Mouse (Mus musculus) small intestine, adult 2 months (tissue): ENCODE measurements around the gene Izumo1.

Experiments used
- CTCF ChIP-seq: fragments of 200-500 bp; IDR thresholded peaks from 2 replicates; pipeline ENCODE4 v1.5.1; 2012; ENCODE audit warnings: low read depth, mild to moderate bottlenecking, control low read depth, inconsistent platforms, low read length, moderate library complexity, mixed read lengths; ENCODE audit not compliant: insufficient replicate concordance, insufficient read length; ENCODE audit errors: extremely low read depth
- POLR2A ChIP-seq: fragments of 200-500 bp; IDR thresholded peaks from 2 replicates; pipeline ENCODE4 v1.6.1; 2012; ENCODE audit warnings: low read depth, mild to moderate bottlenecking, control low read depth, inconsistent platforms, low read length, moderate library complexity

GRCm38 (mm10) chr7:45635711-45636688, 14.4 kb downstream of the Izumo1 start:
- TF ChIP-seq CTCF = no peak
- TF ChIP-seq POLR2A = no peak
